Mouse (Mus musculus) stomach, embryonic 14.5 days (tissue): ENCODE results near the gene Tnfsf18. TPM values are rescaled to one million over a fixed set of nuclear protein-coding genes. Genes with fewer than 3 reads are reported as not detected.

ENCODE experiments used
- ATAC-seq: fragments of 200-750 bp; cut with Nextera tagmentation; 2 replicates; pipeline ENCODE4 v1.8.0; 2017; ENCODE audit warnings: low read depth, moderate TSS enrichment; ENCODE audit not compliant: insufficient number of reproducible peaks, insufficient read depth, low FRiP score
- H3K27ac ChIP-seq: fragments of 300-500 bp; sonication (generic); 2 replicates; pipeline ENCODE4 v1.5.1; 2014; ENCODE audit warnings: mild to moderate bottlenecking, low read length, moderate library complexity, mixed read lengths
- H3K27me3 ChIP-seq: fragments of 300-500 bp; sonication (generic); 2 replicates; pipeline ENCODE4 v1.6.1; 2014; ENCODE audit warnings: low read length, control low read depth, mixed read lengths; ENCODE audit not compliant: control insufficient read depth, insufficient read depth
- H3K36me3 ChIP-seq: fragments of 300-500 bp; sonication (generic); 2 replicates; pipeline ENCODE4 v1.6.1; 2014; ENCODE audit warnings: mild to moderate bottlenecking, control low read depth, low read length, moderate library complexity, mixed read lengths; ENCODE audit not compliant: control insufficient read depth, insufficient read depth
- H3K4me1 ChIP-seq: fragments of 300-500 bp; sonication (generic); 2 replicates; pipeline ENCODE4 v1.6.1; 2014; ENCODE audit warnings: low read length, control low read depth, mixed read lengths; ENCODE audit not compliant: control insufficient read depth, insufficient read depth
- H3K4me2 ChIP-seq: fragments of 300-500 bp; sonication (generic); replicated peaks from 2 replicates; pipeline ENCODE4 v1.6.1; 2014; ENCODE audit warnings: low read depth, low read length, control low read depth
- H3K4me3 ChIP-seq: fragments of 300-500 bp; sonication (generic); 2 replicates; pipeline ENCODE4 v1.5.1; 2014; ENCODE audit warnings: low read depth, low read length, control low read depth
- H3K9ac ChIP-seq: fragments of 300-500 bp; sonication (generic); replicated peaks from 2 replicates; pipeline ENCODE4 v1.6.1; 2014; ENCODE audit warnings: low read depth, mild to moderate bottlenecking, control low read depth, low read length, moderate library complexity, mixed read lengths
- H3K9me3 ChIP-seq: fragments of 300-500 bp; sonication (generic); 2 replicates; pipeline ENCODE4 v1.6.1; 2016; ENCODE audit warnings: low read depth, low read length, control low read depth; ENCODE audit not compliant: control insufficient read depth
- WGBS: fragments of 180-500 bp; shearing (Covaris S2); extraction: QIAGEN DNeasy Blood & Tissue Kit; methylation state at CpG from one replicate; pipeline ENCODE4 v1.1.7; 2014; 5-methylcytosine and 5-hydroxymethylcytosine counted together
- polyA plus RNA-seq: library from polyadenylated mRNA; unstranded; fragments of >200 nt; fragmentation: Nextera tagmentation; extraction: Ambion mirVana; gene quantifications from 2 replicates; pipeline ENCODE4 v1.2.1, GENCODE M21; 2014

Tnfsf18 gene
- 0.12 TPM in 1 of 2 replicates, not detected in the other for polyA plus RNA-seq

DNA sequence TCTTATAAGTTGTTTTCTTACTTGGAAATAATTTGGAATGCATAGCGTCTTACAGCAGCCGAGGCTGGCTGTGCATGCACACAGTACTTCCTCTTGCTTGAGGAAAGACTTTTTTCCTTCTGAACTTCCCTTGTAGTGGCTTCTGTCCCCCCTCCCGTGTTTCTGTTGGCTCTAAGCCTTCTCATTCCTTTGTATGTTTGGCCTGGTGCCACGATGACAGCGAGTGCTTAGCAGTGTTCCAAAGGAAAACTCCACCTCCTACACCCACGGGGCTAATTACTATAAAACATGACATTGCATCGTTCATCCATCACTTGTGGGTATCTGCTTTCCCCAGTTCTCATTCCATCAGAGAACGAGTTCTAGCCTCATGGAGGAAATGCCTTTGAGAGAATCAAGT, at the start of gene Tnfsf18:
Gene Tnfsf18 (plus strand): TSS at position 313 of the 400 bp plus-strand sequence.
- WGBS, result 38% methylated on average over 8 of the region's 8 CpGs
- Histone ChIP-seq H3K36me3 (no peaks in the 10 kb centered on the region), H3K4me1 (no peaks in the 10 kb centered on the region; the same call in 1 of the 2 replicates), H3K4me2 (no peak within 1 kb of the TSS), H3K9me3 (no peaks in the 10 kb centered on the region), H3K27ac (no peak within 1 kb of the TSS), H3K27me3 (no peaks in the 10 kb centered on the region), H3K9ac (no peak within 1 kb of the TSS), H3K4me3 (no peak within 1 kb of the TSS)
- ATAC-seq, result peak; percentile 49; the same call in 1 of the 2 replicates

DNA sequence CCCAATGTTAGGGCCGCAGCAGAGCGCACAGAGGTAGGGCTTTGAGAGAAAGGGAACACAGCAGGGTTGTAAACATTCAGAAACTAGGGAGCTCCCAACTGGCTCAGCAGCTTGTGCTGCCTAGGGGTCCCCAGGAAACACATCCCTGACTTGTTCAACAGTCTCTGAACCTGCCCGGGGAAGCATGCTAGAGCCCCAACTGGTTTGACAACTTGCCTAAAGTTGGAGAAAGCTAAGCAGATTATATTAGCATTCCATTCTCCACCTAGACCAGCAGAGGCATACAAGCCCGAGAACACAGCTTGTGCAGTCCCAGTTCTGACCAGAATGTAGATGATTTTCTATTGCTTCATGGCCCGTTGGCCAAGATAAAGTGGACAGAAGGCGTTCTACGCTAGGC, 49.6 kb upstream of the Tnfsf18 start:
- Histone ChIP-seq H3K4me1 (no peaks in the 10 kb centered on the region), H3K9ac (no peak overlapping the region), H3K27ac (peak overlapping the region; percentile 58; the same call in 1 of the 2 replicates), H3K4me3 (no peak overlapping the region), H3K27me3 (no peaks in the 10 kb centered on the region), H3K9me3 (no peaks in the 10 kb centered on the region), H3K4me2 (no peak overlapping the region), H3K36me3 (no peaks in the 10 kb centered on the region)
- peak; percentile 88 for ATAC-seq
- 63% methylated on average over 7 of the region's 7 CpGs for WGBS

DNA sequence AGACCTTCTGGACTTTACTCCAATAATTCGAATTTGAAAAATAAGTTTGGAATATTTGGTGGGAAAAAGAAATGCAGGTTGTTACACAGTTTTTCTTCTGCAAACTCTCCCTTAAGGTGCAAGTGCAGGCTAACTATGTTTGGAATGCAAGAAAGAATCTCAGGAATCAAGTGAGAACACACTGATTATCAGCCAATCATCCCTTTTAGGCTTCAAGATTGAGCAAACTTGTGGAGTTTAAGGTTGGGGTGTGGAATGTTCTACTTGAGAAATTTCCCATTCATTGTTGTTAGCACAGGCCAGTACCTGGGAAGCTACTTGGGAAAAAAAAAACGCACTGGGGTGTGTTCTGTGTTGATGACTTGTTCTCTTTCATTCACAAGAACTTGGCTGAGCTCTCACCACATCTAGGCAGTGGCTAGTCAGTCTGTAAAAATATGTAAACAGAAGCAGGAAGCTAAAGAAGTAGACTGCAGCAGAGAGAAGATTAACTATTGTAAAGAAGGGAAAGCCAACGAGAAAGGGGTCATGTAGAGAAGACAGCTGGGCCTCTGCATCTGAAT, 42.7 kb upstream of the Tnfsf18 start:
- no peaks in the 10 kb centered on the region for H3K36me3 ChIP-seq
- no peak for ATAC-seq
- no peak overlapping the region for H3K4me2 ChIP-seq
- WGBS, result 31% methylated on average over 3 of the region's 3 CpGs
- no peaks in the 10 kb centered on the region for H3K9me3 ChIP-seq
- no peaks in the 10 kb centered on the region for H3K27me3 ChIP-seq
- no peaks in the 10 kb centered on the region for H3K4me1 ChIP-seq
- H3K27ac ChIP-seq, result no peak overlapping the region
- no peak overlapping the region for H3K4me3 ChIP-seq
- H3K9ac ChIP-seq, result no peak overlapping the region

DNA sequence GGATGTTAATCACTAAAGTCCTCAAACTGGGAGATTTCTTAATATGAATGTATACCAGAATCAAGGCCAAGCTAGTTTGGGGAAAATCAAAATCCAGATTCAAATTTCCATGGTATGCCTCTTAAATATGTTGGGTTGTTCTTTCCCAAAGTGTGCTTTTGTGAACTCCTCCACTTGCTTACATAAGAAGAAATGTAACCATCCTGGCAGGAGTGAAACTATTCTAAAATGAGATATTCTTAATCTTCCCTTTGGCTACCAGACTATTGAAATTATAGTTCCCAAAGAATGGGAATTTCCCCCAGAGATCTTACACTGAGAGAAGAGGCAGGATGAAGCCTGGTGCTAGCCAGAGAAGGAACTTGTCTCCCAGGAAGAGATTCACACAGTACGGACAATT, 42.2 kb upstream of the Tnfsf18 start:
- H3K4me2 ChIP-seq, result no peak overlapping the region
- no peaks in the 10 kb centered on the region for H3K27me3 ChIP-seq
- H3K4me3 ChIP-seq, result no peak overlapping the region
- H3K36me3 ChIP-seq, result no peaks in the 10 kb centered on the region
- no peak overlapping the region for H3K9ac ChIP-seq
- no peaks in the 10 kb centered on the region for H3K9me3 ChIP-seq
- H3K4me1 ChIP-seq, result no peaks in the 10 kb centered on the region
- 96% methylated on average over 1 of the region's 1 CpGs for WGBS
- ATAC-seq, result no peak
- H3K27ac ChIP-seq, result no peak overlapping the region

DNA sequence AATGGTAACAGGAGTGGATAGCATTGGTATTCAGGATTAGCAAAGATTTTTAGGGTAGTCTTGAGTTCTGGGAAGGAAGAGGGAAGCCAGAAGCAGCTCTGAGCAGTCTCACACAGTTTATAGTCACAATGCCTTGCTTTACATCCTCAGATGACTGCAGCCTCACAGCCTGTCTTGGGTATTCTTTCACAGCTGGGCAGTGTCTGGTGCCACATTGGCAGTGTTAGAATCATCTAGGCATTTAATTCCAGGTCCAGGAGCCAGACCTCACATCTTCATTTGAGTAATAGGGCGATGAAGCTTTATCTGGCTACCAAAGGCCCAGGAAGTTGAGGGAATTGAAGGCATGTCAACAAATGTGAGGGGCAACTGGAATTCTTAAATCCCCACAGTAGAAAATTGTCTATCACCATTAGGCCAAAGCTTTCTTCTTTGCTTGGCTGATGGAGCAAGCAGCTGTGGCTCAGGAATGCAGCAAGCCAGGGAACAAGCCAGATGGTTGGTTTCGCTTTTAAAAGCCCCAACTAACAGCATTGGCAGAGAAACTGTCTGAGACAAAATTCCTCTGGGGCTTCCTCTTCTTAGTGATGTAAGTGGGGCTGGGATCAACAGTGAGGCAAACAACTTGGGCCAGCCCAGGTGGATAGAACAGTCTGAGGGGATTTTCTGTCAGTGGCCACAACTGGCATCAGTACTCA, 30.9 kb upstream of the Tnfsf18 start:
- Histone ChIP-seq H3K9me3 (no peaks in the 10 kb centered on the region), H3K27me3 (no peaks in the 10 kb centered on the region), H3K4me1 (no peaks in the 10 kb centered on the region), H3K4me2 (no peak overlapping the region), H3K9ac (no peak overlapping the region), H3K27ac (0 out of 2 replicates have a peak overlapping the region, but pooled peaks have one; percentile 13), H3K4me3 (no peak overlapping the region), H3K36me3 (no peaks in the 10 kb centered on the region)
- 55% methylated on average over 2 of the region's 2 CpGs for WGBS
- ATAC-seq, result no peak

DNA sequence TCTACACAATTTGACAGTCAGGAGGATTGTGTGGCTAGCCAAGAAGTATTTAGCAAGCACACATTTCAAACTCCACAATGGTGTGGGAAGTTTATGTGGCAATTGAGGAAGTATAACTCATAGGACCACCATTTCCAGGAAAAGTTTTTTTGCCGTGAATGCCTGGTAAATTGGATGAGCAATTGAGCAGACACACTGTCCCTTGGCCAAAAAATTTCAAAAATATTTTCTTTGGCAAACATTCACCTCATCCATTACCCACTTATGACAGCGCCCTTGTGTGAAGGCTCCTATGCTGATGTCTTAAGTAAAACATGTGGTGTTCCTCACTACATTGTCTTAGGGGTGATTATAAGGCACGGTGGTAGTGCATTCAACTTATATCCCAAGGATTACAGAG, 17.2 kb upstream of the Tnfsf18 start:
- Histone ChIP-seq H3K27ac (no peak overlapping the region), H3K27me3 (no peaks in the 10 kb centered on the region), H3K4me2 (no peak overlapping the region), H3K36me3 (no peaks in the 10 kb centered on the region), H3K4me1 (no peaks in the 10 kb centered on the region), H3K9me3 (no peaks in the 10 kb centered on the region), H3K4me3 (no peak overlapping the region), H3K9ac (no peak overlapping the region)
- no peak for ATAC-seq
- WGBS, result 66% methylated on average over 3 of the region's 3 CpGs

DNA sequence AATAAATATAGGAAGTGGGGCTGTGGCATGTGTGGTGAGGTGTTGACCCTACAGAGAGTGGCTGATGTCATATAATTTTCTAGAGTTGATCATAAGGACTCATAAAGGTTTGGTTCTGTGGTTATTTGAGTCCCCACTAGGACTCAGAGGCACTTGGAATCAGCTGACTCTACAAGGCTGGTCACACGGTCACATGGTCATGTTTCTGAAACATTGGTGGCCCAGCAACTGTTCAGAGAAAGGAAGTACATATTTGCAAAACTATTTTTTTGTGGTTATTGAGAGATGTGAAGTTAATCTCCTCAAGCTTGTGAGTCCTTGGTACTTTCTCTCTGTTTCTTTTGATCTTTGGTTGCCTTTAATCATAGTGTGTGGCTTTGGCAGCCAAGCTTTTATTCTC, 14.6 kb upstream of the Tnfsf18 start:
- Histone ChIP-seq H3K4me2 (no peak overlapping the region), H3K27me3 (no peaks in the 10 kb centered on the region), H3K9me3 (no peaks in the 10 kb centered on the region), H3K27ac (no peak overlapping the region), H3K4me1 (no peaks in the 10 kb centered on the region), H3K36me3 (no peaks in the 10 kb centered on the region), H3K4me3 (no peak overlapping the region), H3K9ac (no peak overlapping the region)
- no peak for ATAC-seq
- WGBS, result 93% methylated on average over 1 of the region's 1 CpGs

DNA sequence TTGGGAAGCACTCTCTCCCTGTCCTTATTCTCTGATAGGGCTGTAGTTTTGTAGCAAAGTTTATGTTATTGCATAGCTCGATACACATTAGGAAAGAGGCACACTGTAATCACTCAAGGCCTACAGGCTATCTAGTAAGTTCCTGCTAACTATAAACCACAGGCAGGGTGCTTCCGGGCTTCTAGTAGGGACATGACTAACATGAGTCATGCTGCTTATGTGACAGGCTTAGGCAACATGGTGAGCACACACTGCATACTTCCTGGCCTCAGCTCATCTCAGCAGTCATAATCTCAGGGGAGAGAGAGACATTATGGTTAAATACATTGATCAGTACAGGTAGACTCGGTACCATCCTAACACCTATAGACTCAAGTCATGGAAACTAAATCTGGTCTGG, 12.2 kb upstream of the Tnfsf18 start:
- Histone ChIP-seq H3K4me2 (no peak overlapping the region), H3K27ac (no peak overlapping the region), H3K9me3 (no peaks in the 10 kb centered on the region), H3K4me3 (no peak overlapping the region), H3K27me3 (no peaks in the 10 kb centered on the region), H3K9ac (no peak overlapping the region), H3K36me3 (no peaks in the 10 kb centered on the region), H3K4me1 (no peaks in the 10 kb centered on the region)
- 83% methylated on average over 3 of the region's 3 CpGs for WGBS
- no peak for ATAC-seq
